Mouse (Mus musculus) hindbrain, postnatal 0 days (tissue): ENCODE results near the gene Epha6. TPM values are rescaled to one million over a fixed set of nuclear protein-coding genes. Genes with fewer than 3 reads are reported as not detected.
A peak's percentile ranks its signal among the peaks of the same experiment; 100 is the strongest.

ENCODE experiments used
- ATAC-seq: fragments of 200-750 bp; cut with Nextera tagmentation; 2 replicates; pipeline ENCODE4 v1.8.0; 2017; ENCODE audit warnings: mild to moderate bottlenecking, moderate TSS enrichment, moderate library complexity
- DNase-seq: peaks from one replicate; pipeline ENCODE4 v3.0.0-alpha.2; 2015; ENCODE audit warnings: low spot score
- H3K27ac ChIP-seq: fragments of 300-500 bp; sonication (generic); 2 replicates; pipeline ENCODE4 v1.5.1; 2014; ENCODE audit warnings: mild to moderate bottlenecking
- H3K27me3 ChIP-seq: fragments of 300-500 bp; sonication (generic); 2 replicates; pipeline ENCODE4 v1.6.1; 2014; ENCODE audit warnings: low read length, mixed read lengths; ENCODE audit not compliant: insufficient read depth
- H3K36me3 ChIP-seq: fragments of 300-500 bp; sonication (generic); 2 replicates; pipeline ENCODE4 v1.6.1; 2014; ENCODE audit warnings: low read length, mixed read lengths; ENCODE audit not compliant: insufficient read depth
- H3K4me1 ChIP-seq: fragments of 300-500 bp; sonication (generic); 2 replicates; pipeline ENCODE4 v1.6.1; 2014; ENCODE audit warnings: antibody characterized with exemption, low read length, mixed read lengths; ENCODE audit not compliant: insufficient read depth
- H3K4me2 ChIP-seq: fragments of 300-500 bp; sonication (generic); 2 replicates; pipeline ENCODE4 v1.6.1; 2014; ENCODE audit warnings: low read depth, mild to moderate bottlenecking, low read length, moderate library complexity, mixed read lengths
- H3K4me3 ChIP-seq: fragments of 300-500 bp; sonication (generic); 2 replicates; pipeline ENCODE4 v1.5.1; 2014; ENCODE audit warnings: low read length
- H3K9ac ChIP-seq: fragments of 300-500 bp; sonication (generic); replicated peaks from 2 replicates; pipeline ENCODE4 v1.6.1; 2014; ENCODE audit warnings: mild to moderate bottlenecking, low read length, moderate library complexity, mixed read lengths
- H3K9me3 ChIP-seq: fragments of 300-500 bp; sonication (generic); 2 replicates; pipeline ENCODE4 v1.6.1; 2016; ENCODE audit warnings: low read length, mixed read lengths
- CTCF ChIP-seq: IDR thresholded peaks from 2 replicates; pipeline ENCODE4 v1.5.1; 2016; ENCODE audit warnings: antibody characterized with exemption, control low read depth, low read depth
- WGBS: fragments of 180-500 bp; shearing (Covaris S2); extraction: QIAGEN DNeasy Blood & Tissue Kit; methylation state at CpG from one replicate; pipeline ENCODE4 v1.1.7; 2014; 5-methylcytosine and 5-hydroxymethylcytosine counted together
- polyA plus RNA-seq: library from polyadenylated mRNA; unstranded; fragments of >200 nt; fragmentation: Nextera tagmentation; extraction: Ambion mirVana; gene quantifications from 2 replicates; pipeline ENCODE4 v1.2.1, GENCODE M21; 2015
- total RNA-seq: library from RNA; depleted of rRNA; stranded (reverse); fragments of >200 nt; gene quantifications from 2 replicates; pipeline ENCODE4 v1.2.3, GENCODE M21; 2014

The Epha6 gene
- total and polyA plus RNA-seq, 2 experiments from 2014 or later, result 7.2 to 20.6 TPM

- peak; percentile 38; the same call in 1 of the 2 replicates for TF ChIP-seq CTCF
- Histone ChIP-seq H3K27me3 (no peaks in the 10 kb centered on the region), H3K4me1 (no peaks in the 10 kb centered on the region), H3K4me2 (no peak overlapping the region), H3K27ac (no peak overlapping the region), H3K9me3 (no peaks in the 10 kb centered on the region), H3K36me3 (no peaks in the 10 kb centered on the region), H3K4me3 (no peak overlapping the region), H3K9ac (no peak overlapping the region)
- no peak for DNase-seq
- 70% methylated on average over 1 of the region's 1 CpGs for WGBS
- no peak for ATAC-seq
Measured at GRCm38 (mm10) chr16:60435283-60435682, 170.0 kb downstream of the Epha6 start.

- H3K9ac ChIP-seq, result no peak overlapping the region
- no peak overlapping the region for H3K4me3 ChIP-seq
- no peak overlapping the region for H3K4me2 ChIP-seq
- DNase-seq (no peak), ATAC-seq (no peak)
- H3K36me3 ChIP-seq, result no peaks in the 10 kb centered on the region
- H3K27ac ChIP-seq, result no peak overlapping the region
- TF ChIP-seq CTCF, result no peak
- no peaks in the 10 kb centered on the region for H3K9me3 ChIP-seq
- 63% methylated on average over 1 of the region's 1 CpGs for WGBS
- no peaks in the 10 kb centered on the region for H3K27me3 ChIP-seq
- H3K4me1 ChIP-seq, result no peaks in the 10 kb centered on the region
Measured at GRCm38 (mm10) chr16:60434241-60434640, 171.1 kb downstream of the Epha6 start.

GRCm38 (mm10) chr16:60395306-60395705 lies 210.0 kb downstream of the Epha6 start:
- Histone ChIP-seq H3K4me1 (no peaks in the 10 kb centered on the region), H3K9ac (no peak overlapping the region), H3K27me3 (no peaks in the 10 kb centered on the region), H3K4me3 (no peak overlapping the region), H3K27ac (no peak overlapping the region), H3K4me2 (no peak overlapping the region), H3K9me3 (no peaks in the 10 kb centered on the region), H3K36me3 (no peaks in the 10 kb centered on the region)
- ATAC-seq, result no peak
- WGBS, result 46% methylated on average over 3 of the region's 3 CpGs
- peak; percentile 6 for DNase-seq
- no peak for TF ChIP-seq CTCF

- ATAC-seq (no peak), DNase-seq (no peak)
- TF ChIP-seq CTCF, result no peak
- H3K27me3 ChIP-seq, result no peaks in the 10 kb centered on the region
- no peaks in the 10 kb centered on the region for H3K9me3 ChIP-seq
- H3K4me2 ChIP-seq, result no peak overlapping the region
- no peak overlapping the region for H3K27ac ChIP-seq
- H3K9ac ChIP-seq, result no peak overlapping the region
- H3K4me1 ChIP-seq, result no peaks in the 10 kb centered on the region
- H3K4me3 ChIP-seq, result no peak overlapping the region
- no peaks in the 10 kb centered on the region for H3K36me3 ChIP-seq
Measured at GRCm38 (mm10) chr16:60392961-60393360, 212.4 kb downstream of the Epha6 start.

GRCm38 (mm10) chr16:60375147-60375546 lies 230.2 kb downstream of the Epha6 start:
- H3K27me3 ChIP-seq, result no peaks in the 10 kb centered on the region
- no peak overlapping the region for H3K9ac ChIP-seq
- no peak overlapping the region for H3K4me2 ChIP-seq
- H3K27ac ChIP-seq, result no peak overlapping the region
- DNase-seq (no peak), ATAC-seq (no peak)
- no peaks in the 10 kb centered on the region for H3K36me3 ChIP-seq
- no peaks in the 10 kb centered on the region for H3K9me3 ChIP-seq
- H3K4me1 ChIP-seq, result no peaks in the 10 kb centered on the region
- no peak for TF ChIP-seq CTCF
- H3K4me3 ChIP-seq, result no peak overlapping the region

GRCm38 (mm10) chr16:60283963-60284362 lies 321.4 kb downstream of the Epha6 start:
- WGBS, result 62% methylated on average over 1 of the region's 1 CpGs
- no peak overlapping the region for H3K27ac ChIP-seq
- no peaks in the 10 kb centered on the region for H3K9me3 ChIP-seq
- no peaks in the 10 kb centered on the region for H3K27me3 ChIP-seq
- no peak overlapping the region for H3K4me3 ChIP-seq
- H3K9ac ChIP-seq, result no peak overlapping the region
- no peak for TF ChIP-seq CTCF
- H3K4me2 ChIP-seq, result no peak overlapping the region
- DNase-seq (no peak), ATAC-seq (no peak)
- no peaks in the 10 kb centered on the region for H3K4me1 ChIP-seq
- no peaks in the 10 kb centered on the region for H3K36me3 ChIP-seq

GRCm38 (mm10) chr16:60274109-60274508 lies 331.2 kb downstream of the Epha6 start:
- no peaks in the 10 kb centered on the region for H3K36me3 ChIP-seq
- H3K27ac ChIP-seq, result no peak overlapping the region
- no peaks in the 10 kb centered on the region for H3K9me3 ChIP-seq
- no peaks in the 10 kb centered on the region for H3K4me1 ChIP-seq
- ATAC-seq, result no peak
- H3K4me3 ChIP-seq, result no peak overlapping the region
- H3K27me3 ChIP-seq, result no peaks in the 10 kb centered on the region
- DNase-seq, result no peak
- 71% methylated on average over 2 of the region's 2 CpGs for WGBS
- H3K4me2 ChIP-seq, result no peak overlapping the region
- TF ChIP-seq CTCF, result no peak
- H3K9ac ChIP-seq, result no peak overlapping the region
